Mouse (Mus musculus): ENCODE data around the gene Bace1. TPM values are rescaled to one million over a fixed set of nuclear protein-coding genes. Genes with fewer than 3 reads are reported as not detected.

Gene Bace1
- polyA plus RNA-seq (2014; fragmentation: Nextera tagmentation; extraction: Ambion mirVana) = 29.6 and 31.1 TPM in 2 replicates

- Histone ChIP-seq H3K27me3 (ENCODE audit: control insufficient read depth, insufficient read depth, low read length) (no peaks in the 10 kb centered on the region), H3K9ac (ENCODE audit: low read depth, low read length) (peak within 1 kb of the TSS; percentile 83), H3K4me1 (replicated peaks; ENCODE audit: control insufficient read depth, insufficient read depth, low read length) (peaks cover 3% of the 10 kb centered on the region; the same call in 1 of the 2 replicates), H3K27ac (ENCODE audit: low read depth, low read length) (peak within 1 kb of the TSS; percentile 74), H3K4me2 (replicated peaks; ENCODE audit: low read depth, low read length) (peak within 1 kb of the TSS; percentile 95), H3K9me3 (ENCODE audit: control insufficient read depth, low read length) (no peaks in the 10 kb centered on the region), H3K4me3 (ENCODE audit: low read depth, low read length) (peak within 1 kb of the TSS; percentile 86), H3K36me3 (ENCODE audit: control insufficient read depth, insufficient read depth, low read length) (no peaks in the 10 kb centered on the region)
- DNase-seq (ENCODE audit: low spot score) = peak; percentile 82
- ATAC-seq (ENCODE audit: low FRiP score) = peak; percentile 87
- WGBS = under 1% methylated on average over 39 of the region's 40 CpGs
Observed at GRCm38 (mm10) chr9:45838434-45839138, at the start of gene Bace1. TSS of gene Bace1 (plus strand) at chr9:45838580.

DNA sequence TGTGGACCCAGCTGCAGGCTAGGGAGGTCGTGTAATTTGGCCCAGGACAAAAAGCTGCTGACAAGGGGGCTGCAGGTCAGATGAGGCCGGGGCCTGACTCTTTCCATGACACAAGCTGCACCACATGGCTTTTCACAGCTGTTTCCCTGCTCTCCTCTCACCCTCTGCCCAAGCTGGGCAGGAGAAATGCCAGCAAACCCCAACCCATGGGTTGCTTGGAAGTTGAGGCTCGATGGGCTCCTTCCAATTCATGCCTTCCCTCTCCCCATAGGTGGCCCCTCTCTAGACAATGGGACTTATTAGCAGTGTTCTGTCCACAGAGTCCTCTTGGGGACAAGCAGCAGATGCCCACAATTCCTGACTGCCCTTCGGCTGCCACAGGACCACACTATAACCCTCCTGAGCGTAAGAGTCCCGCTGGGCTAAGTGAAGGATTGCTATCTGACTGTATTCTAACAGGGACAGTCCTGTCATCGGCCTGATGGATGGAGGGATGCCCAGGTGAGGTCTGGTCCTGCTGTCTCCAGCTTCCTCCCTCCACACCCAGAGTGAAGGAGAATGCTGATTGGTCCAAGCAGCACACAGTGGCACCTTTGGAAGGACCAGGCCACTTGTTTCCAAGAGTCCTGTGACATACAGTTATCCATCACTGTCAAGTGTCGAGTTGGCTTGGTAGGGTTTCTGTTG is 46.8 kb upstream of the Bace1 start:
- no peak for DNase-seq (ENCODE audit: low spot score)
- no peak for ATAC-seq (ENCODE audit: low FRiP score)
- no peak overlapping the region for H3K27ac ChIP-seq (ENCODE audit: low read depth, low read length)
- H3K9me3 ChIP-seq (ENCODE audit: control insufficient read depth, low read length) = no peaks in the 10 kb centered on the region
- H3K27me3 ChIP-seq (ENCODE audit: control insufficient read depth, insufficient read depth, low read length) = no peaks in the 10 kb centered on the region
- WGBS = 68% methylated on average over 8 of the region's 8 CpGs
- H3K9ac ChIP-seq (ENCODE audit: low read depth, low read length) = no peak overlapping the region
- H3K4me2 ChIP-seq (replicated peaks; ENCODE audit: low read depth, low read length) = no peak overlapping the region
- H3K36me3 ChIP-seq (ENCODE audit: control insufficient read depth, insufficient read depth, low read length) = no peaks in the 10 kb centered on the region
- H3K4me3 ChIP-seq (ENCODE audit: low read depth, low read length) = no peak overlapping the region
- H3K4me1 ChIP-seq (replicated peaks; ENCODE audit: control insufficient read depth, insufficient read depth, low read length) = no peaks in the 10 kb centered on the region

DNA sequence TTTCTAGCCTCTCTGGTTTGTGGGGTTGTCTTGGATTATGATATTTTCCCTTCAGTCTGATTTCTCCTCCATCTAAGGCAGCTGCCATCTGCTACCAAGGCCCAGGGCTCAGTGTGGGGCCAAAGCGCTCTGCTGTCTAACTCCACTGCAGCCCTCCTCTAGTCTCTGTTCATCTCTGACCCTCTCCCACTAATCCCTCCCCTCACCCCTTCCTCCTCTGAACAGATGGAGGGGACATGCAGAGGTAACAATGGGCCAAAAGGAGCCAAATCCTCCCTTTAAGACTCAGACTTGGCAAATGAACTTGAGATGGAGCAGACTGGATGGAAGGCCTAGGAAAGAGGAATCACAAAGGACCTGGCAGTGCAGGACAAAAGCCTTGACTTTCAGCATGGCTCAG is 46.1 kb upstream of the Bace1 start:
- WGBS = 79% methylated on average over 1 of the region's 1 CpGs
- ATAC-seq (ENCODE audit: low FRiP score) (no peak), DNase-seq (ENCODE audit: low spot score) (no peak)
- no peaks in the 10 kb centered on the region for H3K4me1 ChIP-seq (replicated peaks; ENCODE audit: control insufficient read depth, insufficient read depth, low read length)
- H3K36me3 ChIP-seq (ENCODE audit: control insufficient read depth, insufficient read depth, low read length) = no peaks in the 10 kb centered on the region
- no peak overlapping the region for H3K4me3 ChIP-seq (ENCODE audit: low read depth, low read length)
- H3K9ac ChIP-seq (ENCODE audit: low read depth, low read length) = no peak overlapping the region
- no peaks in the 10 kb centered on the region for H3K27me3 ChIP-seq (ENCODE audit: control insufficient read depth, insufficient read depth, low read length)
- no peaks in the 10 kb centered on the region for H3K9me3 ChIP-seq (ENCODE audit: control insufficient read depth, low read length)
- no peak overlapping the region for H3K27ac ChIP-seq (ENCODE audit: low read depth, low read length)
- H3K4me2 ChIP-seq (replicated peaks; ENCODE audit: low read depth, low read length) = no peak overlapping the region

- DNase-seq (ENCODE audit: low spot score) (no peak), ATAC-seq (ENCODE audit: low FRiP score) (no peak)
- H3K9me3 ChIP-seq (ENCODE audit: control insufficient read depth, low read length) = no peaks in the 10 kb centered on the region
- H3K4me2 ChIP-seq (replicated peaks; ENCODE audit: low read depth, low read length) = no peak overlapping the region
- H3K27ac ChIP-seq (ENCODE audit: low read depth, low read length) = no peak overlapping the region
- no peaks in the 10 kb centered on the region for H3K36me3 ChIP-seq (ENCODE audit: control insufficient read depth, insufficient read depth, low read length)
- no peaks in the 10 kb centered on the region for H3K4me1 ChIP-seq (replicated peaks; ENCODE audit: control insufficient read depth, insufficient read depth, low read length)
- no peak overlapping the region for H3K4me3 ChIP-seq (ENCODE audit: low read depth, low read length)
- H3K27me3 ChIP-seq (ENCODE audit: control insufficient read depth, insufficient read depth, low read length) = no peaks in the 10 kb centered on the region
- 85% methylated on average over 6 of the region's 6 CpGs for WGBS
- no peak overlapping the region for H3K9ac ChIP-seq (ENCODE audit: low read depth, low read length)
Observed at GRCm38 (mm10) chr9:45793697-45794096, 44.7 kb upstream of the Bace1 start.

DNA sequence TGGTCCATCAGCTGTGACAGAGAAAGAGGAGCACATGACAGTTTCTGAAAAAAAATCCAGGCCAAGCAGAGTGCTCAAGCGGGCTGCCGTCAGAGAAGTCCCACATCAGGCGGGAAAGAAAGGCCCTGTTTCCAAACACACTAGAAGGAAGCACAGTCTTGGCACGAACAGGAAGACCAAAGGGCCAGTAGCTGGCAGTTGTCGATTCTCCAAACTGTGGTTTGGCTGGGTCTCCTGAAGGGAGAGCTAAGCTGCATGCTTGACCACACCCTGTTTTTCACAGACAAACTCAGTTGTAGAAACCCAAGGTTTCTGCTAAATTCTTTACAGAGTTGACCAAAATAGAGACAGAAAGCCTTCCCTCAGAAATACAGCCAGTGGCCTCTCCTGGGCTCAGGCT is 42.7 kb upstream of the Bace1 start:
- no peak for DNase-seq (ENCODE audit: low spot score)
- H3K27ac ChIP-seq (ENCODE audit: low read depth, low read length) = no peak overlapping the region
- H3K36me3 ChIP-seq (ENCODE audit: control insufficient read depth, insufficient read depth, low read length) = no peaks in the 10 kb centered on the region
- WGBS = 89% methylated on average over 5 of the region's 5 CpGs
- H3K4me2 ChIP-seq (replicated peaks; ENCODE audit: low read depth, low read length) = no peak overlapping the region
- no peak for ATAC-seq (ENCODE audit: low FRiP score)
- no peak overlapping the region for H3K4me3 ChIP-seq (ENCODE audit: low read depth, low read length)
- no peaks in the 10 kb centered on the region for H3K9me3 ChIP-seq (ENCODE audit: control insufficient read depth, low read length)
- H3K4me1 ChIP-seq (replicated peaks; ENCODE audit: control insufficient read depth, insufficient read depth, low read length) = no peaks in the 10 kb centered on the region
- H3K27me3 ChIP-seq (ENCODE audit: control insufficient read depth, insufficient read depth, low read length) = no peaks in the 10 kb centered on the region
- H3K9ac ChIP-seq (ENCODE audit: low read depth, low read length) = no peak overlapping the region

- Histone ChIP-seq H3K27me3 (ENCODE audit: control insufficient read depth, insufficient read depth, low read length) (no peaks in the 10 kb centered on the region), H3K9me3 (ENCODE audit: control insufficient read depth, low read length) (no peaks in the 10 kb centered on the region), H3K9ac (ENCODE audit: low read depth, low read length) (no peak overlapping the region), H3K4me1 (replicated peaks; ENCODE audit: control insufficient read depth, insufficient read depth, low read length) (no peaks in the 10 kb centered on the region), H3K4me3 (ENCODE audit: low read depth, low read length) (no peak overlapping the region), H3K36me3 (ENCODE audit: control insufficient read depth, insufficient read depth, low read length) (no peaks in the 10 kb centered on the region), H3K4me2 (replicated peaks; ENCODE audit: low read depth, low read length) (no peak overlapping the region), H3K27ac (ENCODE audit: low read depth, low read length) (no peak overlapping the region)
- WGBS = 79% methylated on average over 3 of the region's 3 CpGs
- ATAC-seq (ENCODE audit: low FRiP score) (no peak), DNase-seq (ENCODE audit: low spot score) (no peak)
Observed at GRCm38 (mm10) chr9:45797271-45797670, 41.1 kb upstream of the Bace1 start.

GRCm38 (mm10) chr9:45798467-45799164 is 39.8 kb upstream of the Bace1 start:
- Histone ChIP-seq H3K9me3 (ENCODE audit: control insufficient read depth, low read length) (no peaks in the 10 kb centered on the region), H3K27ac (ENCODE audit: low read depth, low read length) (no peak overlapping the region), H3K4me1 (replicated peaks; ENCODE audit: control insufficient read depth, insufficient read depth, low read length) (no peaks in the 10 kb centered on the region), H3K4me3 (ENCODE audit: low read depth, low read length) (no peak overlapping the region), H3K4me2 (replicated peaks; ENCODE audit: low read depth, low read length) (no peak overlapping the region), H3K36me3 (ENCODE audit: control insufficient read depth, insufficient read depth, low read length) (no peaks in the 10 kb centered on the region), H3K9ac (ENCODE audit: low read depth, low read length) (no peak overlapping the region), H3K27me3 (ENCODE audit: control insufficient read depth, insufficient read depth, low read length) (no peaks in the 10 kb centered on the region)
- DNase-seq (ENCODE audit: low spot score) (peak; percentile 63), ATAC-seq (ENCODE audit: low FRiP score) (no peak)
- 14% methylated on average over 13 of the region's 13 CpGs for whole genome bisulfite sequencing

DNA sequence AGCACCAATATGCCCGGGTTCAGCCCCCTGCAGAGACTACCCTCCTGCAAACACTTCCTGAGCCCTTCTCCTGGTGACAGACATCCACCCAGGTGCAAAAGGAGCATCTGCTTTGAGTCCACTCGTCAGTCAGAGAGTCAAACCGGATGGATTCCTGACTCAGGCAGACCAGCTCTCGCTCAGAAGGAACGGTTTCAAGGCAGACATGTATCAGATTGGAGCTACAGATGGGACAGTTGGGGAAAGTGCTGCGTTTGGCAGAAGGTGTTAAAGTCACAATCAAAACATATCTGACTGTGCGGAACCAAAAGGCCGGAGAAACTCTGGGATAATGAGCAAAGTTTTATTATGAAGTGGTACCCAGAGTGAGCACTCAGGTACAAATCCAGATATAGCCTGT is 39.0 kb upstream of the Bace1 start:
- H3K4me3 ChIP-seq (ENCODE audit: low read depth, low read length) = no peak overlapping the region
- ATAC-seq (ENCODE audit: low FRiP score) (no peak), DNase-seq (ENCODE audit: low spot score) (no peak)
- no peak overlapping the region for H3K27ac ChIP-seq (ENCODE audit: low read depth, low read length)
- H3K9ac ChIP-seq (ENCODE audit: low read depth, low read length) = no peak overlapping the region
- WGBS = 79% methylated on average over 8 of the region's 8 CpGs
- no peaks in the 10 kb centered on the region for H3K36me3 ChIP-seq (ENCODE audit: control insufficient read depth, insufficient read depth, low read length)
- no peaks in the 10 kb centered on the region for H3K9me3 ChIP-seq (ENCODE audit: control insufficient read depth, low read length)
- no peaks in the 10 kb centered on the region for H3K27me3 ChIP-seq (ENCODE audit: control insufficient read depth, insufficient read depth, low read length)
- no peak overlapping the region for H3K4me2 ChIP-seq (replicated peaks; ENCODE audit: low read depth, low read length)
- H3K4me1 ChIP-seq (replicated peaks; ENCODE audit: control insufficient read depth, insufficient read depth, low read length) = no peaks in the 10 kb centered on the region

Data from hindbrain, embryonic 11.5 days (tissue).